Mouse (Mus musculus) heart, adult 11 months (tissue): ENCODE data around the gene Ankk1.

Experiments
- DNase-seq: peaks from one replicate; pipeline ENCODE4 v3.0.0; 2022

Ankk1 gene

DNA sequence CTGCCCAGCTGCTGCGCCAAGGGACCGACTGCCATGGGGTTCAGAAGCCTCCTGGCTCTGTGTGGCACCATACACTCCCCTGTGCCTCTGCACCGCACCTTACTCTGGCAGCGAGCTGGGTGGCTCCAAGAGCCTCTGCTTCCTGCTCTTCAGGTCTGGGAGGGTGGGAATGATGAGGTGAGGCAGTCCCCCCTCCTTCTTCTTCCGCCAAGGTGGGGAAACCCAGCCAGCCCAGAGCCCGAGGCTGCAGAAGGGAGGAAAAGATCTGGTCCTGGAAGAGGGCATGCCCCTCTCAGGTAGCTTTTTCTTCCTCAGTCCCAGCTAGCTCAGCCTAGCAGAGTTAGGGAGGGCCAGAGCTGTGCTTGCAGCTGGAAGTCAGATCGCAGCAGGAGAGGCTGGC lies at the start of gene Ankk1:
Ankk1 (minus strand) TSS at position 101 of the 400 bp plus-strand sequence.
- no peak for DNase-seq

DNA sequence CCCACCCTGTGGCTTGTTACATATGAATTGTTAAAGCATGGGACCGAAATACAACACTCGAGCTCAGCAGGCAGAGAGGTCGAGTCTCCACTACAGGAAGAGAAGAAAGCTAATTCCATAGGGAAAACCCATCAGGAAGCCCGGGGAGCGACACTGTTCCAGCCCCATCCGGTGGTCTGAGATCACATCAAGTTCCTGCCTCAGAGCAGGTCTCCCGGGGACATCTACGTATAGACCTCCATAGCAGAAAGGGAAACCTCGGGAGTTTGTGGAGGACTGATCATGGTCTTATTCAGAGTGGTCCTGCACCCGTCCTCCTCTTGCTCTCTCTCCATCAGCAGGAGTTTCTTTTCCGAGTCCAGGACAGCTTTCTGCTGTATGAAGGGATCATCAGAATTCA lies 45.3 kb upstream of the Ankk1 start:
- peak; percentile 82 for DNase-seq

DNA sequence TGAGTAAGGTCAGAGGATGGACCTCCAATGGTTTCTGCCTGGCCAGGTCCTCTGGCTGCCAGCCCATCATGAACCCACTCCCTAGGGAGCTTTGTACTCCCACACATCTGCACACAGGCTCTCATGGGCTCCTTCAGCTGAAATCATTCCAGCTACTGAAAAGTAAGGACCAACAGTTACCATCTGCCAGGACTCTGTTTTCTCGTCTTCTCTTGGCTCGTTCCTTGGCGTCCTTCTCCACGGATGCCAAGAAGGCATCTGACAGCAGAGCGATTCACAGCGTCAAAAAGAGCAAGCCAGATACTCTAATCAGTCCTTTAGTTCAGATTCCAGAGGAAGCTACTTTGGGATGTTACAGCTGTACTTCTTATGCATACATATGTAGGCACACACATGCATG lies 44.1 kb upstream of the Ankk1 start:
- DNase-seq = no peak

DNA sequence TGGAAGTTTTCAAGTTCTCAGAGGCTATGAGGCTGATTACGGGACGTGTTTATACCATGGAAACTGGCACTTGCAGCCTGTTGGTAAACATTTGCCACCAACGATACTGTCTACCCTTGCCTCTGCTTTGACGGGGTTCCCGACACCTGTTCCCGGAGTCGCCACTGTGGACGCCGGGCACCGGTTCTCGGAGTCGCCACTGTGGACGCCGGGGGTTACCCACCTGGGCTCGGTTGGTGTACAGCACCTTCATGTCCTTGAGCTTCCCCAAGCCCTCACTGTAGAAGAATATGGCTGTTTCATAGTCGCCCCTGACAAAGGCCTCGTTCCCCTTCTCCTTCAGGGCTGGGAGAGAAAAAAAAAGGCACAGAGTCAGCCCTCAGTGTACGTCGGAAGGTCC lies 43.2 kb upstream of the Ankk1 start:
- DNase-seq = peak; percentile 80

DNA sequence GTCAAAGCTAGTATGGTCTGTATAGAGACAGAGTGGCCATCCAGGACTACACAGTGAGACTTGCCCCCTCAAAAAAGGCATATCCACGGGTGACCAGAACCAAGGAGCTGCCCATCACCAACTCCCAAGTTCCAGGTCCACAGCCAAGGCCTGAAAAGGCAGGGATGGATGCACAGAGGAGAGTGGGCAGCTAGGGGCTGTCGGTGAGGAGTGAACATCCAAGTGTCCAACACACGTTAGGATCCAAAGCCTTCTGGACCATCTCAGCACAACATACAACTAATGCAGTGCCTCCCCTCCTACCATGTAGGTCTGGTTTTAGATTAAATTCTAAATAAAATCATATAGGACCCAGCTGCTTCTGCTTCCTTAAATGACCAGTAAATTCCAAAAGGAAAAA lies 29.3 kb upstream of the Ankk1 start:
- DNase-seq = peak; percentile 55

DNA sequence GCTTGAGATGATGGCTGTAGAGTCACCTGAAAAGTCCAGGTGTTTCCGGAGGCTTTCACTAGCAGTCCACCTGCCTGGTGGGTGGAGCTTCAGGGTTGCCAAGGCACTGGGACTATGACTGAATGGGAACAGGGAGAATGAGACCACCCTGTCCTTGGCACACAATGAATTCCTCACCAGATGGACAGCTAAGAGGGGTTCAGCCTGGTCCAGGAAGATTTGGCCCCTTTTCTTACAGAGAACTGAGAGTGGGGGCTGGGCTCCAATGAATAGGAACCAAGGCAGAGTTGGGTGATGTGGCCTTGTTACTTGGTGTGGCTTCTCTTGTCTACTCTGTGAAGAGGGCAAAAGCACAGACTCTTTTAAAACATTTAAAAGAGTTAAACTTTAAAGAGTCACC lies 25.6 kb upstream of the Ankk1 start:
- DNase-seq = no peak

DNA sequence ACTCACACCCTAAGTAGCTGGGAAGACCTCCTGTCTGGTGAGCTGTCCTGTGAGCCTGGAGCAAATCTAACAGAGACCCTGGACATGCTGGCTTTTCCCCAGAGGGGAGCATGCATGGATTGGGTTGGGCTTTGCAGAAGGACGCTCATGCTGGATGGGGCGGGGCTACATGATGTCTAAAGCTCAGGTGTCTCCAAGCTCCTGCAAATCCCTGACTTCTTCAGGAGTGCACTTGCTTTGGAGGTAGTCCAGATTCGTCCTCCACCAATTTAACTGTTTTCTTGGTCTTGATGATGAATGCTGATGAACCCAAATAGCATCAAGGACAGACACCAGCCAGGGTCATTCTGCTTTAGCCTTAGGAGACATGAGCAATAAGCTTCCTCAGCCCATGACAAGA lies 23.7 kb upstream of the Ankk1 start:
- no peak for DNase-seq

DNA sequence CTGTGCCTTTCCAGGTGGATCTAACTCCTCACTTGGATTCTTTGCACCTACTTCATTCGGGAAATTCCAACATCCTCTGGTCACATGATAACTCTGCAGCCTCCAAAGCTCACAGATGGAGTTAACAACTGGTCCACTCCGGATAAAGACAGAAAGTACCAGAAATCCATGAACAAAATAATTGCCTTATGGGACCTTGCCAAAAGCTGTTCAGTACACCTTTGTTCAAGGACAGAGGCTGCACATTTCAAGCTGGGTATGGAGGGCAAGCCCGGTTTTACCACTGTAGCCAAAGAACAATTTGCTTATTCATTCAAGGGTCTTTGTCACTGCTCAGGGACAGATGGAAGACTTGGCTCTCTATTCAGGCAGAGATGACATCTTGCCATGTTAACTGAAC lies 15.8 kb upstream of the Ankk1 start:
- no peak for DNase-seq

DNA sequence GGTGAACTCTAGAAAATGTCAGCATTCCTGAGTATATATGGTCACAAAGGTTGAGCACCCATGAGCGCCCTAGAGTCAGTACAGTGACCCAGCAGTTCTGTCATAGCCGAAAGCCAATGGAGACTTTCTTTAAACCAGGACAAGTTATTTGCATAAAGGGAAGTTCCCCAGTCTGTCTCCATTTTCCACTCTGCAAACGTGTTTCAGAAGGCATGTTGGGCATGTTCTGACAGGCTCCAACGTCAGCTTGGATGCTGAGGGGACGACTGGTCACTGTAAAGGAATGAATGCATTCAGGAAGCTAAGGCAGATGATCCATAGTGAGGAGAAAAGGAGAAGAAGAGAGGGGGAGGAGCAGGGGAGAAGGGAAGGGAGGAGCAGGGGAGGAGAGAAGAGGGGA lies 657 bp upstream of the Ankk1 start:
- no peak for DNase-seq

DNA sequence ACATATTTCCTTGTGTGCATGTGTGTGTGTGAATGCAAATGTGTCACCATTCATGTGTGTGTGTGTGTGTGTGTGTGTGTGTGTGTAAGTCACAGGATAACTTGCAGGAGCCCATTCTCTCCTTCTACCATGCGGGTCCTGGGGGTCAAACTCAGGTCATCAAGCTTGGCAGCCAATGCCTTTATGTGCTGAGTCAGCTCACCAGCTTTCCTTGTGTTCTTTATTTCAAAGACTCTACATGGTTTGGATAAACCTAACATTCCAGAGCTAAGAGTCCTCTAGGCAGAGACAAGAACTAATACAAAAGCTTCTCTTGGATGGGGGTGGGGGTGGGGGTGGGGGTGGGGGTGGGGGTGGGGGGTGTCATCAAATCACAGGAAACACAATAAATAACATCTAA lies 1.2 kb downstream of the Ankk1 start:
- DNase-seq = no peak

DNA sequence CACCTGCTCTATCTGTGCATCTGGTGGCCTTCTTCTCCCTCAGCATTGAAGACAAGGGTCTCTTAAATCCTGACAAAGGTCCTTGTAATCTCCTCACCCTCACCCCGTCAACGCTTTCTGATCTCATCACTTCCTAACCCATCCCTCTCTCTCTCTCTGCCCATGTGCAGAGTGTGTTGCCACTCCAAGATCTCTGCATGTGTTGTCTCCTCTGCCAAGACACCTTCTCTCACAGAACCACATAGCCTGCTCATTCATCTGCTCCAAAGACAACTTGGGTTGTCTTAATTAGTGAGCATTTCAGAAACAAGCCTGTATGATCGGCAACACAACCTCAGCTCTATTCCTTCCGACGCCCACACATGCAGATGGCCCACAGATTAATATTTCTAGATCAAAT lies 3.0 kb downstream of the Ankk1 start:
- no peak for DNase-seq

DNA sequence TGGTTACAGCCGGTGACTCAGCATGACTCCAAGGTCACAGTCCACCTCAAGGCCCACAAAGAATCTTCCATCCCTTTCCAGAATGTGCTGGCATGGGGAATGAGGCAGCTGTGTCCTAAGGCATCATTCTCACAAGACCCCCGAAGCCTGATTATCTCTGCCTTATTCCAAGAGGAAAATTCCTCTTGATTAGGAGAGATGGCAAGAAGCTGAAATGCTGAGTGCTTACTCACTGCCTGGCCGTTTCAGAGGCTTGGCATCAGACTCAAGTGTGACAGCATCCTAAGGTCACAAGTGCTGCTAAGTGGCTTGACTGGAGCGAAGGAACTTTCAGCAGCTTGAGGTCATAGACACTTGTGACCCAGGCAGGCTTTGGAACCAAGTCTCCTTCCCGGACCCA lies 16.2 kb downstream of the Ankk1 start:
- no peak for DNase-seq

DNA sequence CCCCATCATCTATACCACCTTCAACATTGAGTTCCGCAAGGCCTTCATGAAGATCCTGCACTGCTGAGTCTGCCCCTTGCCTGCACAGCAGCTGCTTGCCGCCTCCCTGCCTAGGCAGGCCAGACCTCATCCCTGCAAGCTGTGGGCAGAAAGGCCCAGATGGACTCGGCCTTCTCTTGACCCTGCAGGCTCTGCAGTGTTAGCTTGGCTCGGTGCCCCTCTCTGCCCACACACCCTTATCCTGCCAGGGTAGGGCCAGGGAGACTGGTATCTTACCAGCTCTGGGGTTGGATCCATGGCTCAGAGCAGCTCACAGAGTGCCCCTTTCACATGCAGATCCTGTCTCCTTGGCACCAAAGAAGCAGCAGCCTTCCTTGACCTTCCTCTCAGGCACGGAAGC lies 19.8 kb downstream of the Ankk1 start:
- no peak for DNase-seq

DNA sequence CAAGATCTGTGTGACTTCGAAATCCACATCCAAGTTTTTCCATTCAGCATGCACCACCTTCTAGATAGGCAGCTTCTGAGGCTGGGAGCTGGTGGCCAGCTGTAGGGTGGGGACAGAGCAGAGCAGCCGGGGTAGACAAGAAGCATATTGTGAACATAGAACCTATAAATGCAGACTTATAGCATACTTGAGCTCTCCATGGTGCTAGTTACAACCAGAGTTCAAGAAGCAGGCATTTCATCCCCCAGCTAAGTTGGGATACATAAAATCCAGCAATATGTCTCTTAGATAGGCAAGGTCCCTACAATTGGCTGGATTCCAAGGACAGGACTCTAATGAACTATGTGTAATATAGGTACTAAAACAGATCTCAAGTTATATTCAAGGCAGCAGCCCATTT lies 23.1 kb downstream of the Ankk1 start:
- no peak for DNase-seq

DNA sequence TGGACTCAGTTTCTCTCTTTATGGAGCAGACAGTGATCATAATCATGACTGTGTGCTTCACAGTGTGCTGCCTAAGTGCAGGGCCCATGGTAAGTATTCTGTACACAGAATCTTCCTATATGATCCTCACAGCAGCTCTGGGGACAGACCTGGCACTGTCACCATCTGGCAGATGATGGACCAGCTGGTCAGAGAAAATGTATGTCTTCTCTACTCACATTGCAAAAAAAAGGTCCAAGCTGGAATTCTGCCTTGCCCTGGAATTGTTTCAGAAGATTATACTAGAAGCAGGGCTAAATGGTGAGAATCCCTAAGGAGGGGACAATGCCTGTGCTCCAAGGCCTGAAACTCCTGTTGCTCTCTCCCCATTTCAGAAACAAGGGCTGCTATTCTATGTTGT lies 30.8 kb downstream of the Ankk1 start:
- DNase-seq = no peak

DNA sequence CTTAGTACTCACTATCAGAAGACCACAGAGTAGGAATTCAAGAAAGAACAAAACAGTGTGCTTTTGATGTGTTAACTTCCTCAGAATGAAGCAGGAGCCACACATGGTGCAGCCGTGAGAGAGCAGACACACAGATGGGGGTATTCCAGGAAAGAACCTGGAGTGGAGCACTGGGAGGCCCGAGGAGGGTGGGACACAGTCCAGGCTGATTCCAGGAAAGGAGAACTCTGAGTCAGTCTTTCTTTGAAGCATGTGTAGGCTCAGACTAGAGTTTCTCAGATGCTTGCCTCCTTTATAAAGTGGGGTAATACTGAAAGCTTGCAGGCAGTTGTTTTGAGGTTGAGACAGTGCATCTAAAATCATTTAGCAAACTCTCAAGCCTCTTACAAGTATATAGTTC lies 34.6 kb downstream of the Ankk1 start:
- no peak for DNase-seq

DNA sequence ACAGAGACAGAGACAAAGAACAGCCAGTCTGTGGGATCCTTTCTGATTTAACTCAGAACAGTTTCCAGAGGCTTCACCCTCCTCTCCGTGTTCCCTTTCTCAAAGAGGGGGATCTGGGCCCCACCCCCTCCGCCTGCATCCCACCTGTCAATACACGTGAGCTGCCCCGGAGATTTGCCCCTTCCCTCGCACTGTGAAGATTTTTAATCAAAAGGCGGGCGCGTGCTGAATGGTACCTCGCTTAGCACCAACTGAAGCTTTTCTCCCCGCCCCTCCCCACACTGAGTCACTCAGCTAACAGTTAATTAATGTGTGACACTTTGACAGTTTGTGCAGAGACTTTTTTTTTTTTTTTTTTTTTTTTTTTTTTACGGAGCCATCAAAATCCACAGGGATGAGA lies 40.7 kb downstream of the Ankk1 start:
- DNase-seq = peak; percentile 85

DNA sequence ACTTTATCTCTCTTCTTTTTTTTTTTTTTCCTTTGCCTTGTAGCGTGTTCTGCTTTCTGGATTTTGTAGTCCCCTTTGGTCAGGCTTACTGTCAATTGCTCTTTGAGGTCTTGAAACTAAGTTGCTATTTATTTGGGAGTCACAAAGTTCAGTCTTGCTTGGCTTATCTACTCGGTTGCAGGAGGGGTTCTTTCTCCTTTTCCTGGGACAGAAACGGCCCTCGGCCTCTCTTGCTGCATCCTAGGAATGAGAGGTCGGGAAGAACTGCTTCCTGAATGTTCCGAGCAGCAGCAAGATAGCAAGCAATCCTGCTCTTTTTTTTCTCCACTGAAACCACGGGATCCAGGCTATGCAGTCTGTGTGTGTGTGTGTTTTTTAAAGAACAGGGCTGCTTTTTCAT lies 41.5 kb downstream of the Ankk1 start:
- peak; percentile 88 for DNase-seq

DNA sequence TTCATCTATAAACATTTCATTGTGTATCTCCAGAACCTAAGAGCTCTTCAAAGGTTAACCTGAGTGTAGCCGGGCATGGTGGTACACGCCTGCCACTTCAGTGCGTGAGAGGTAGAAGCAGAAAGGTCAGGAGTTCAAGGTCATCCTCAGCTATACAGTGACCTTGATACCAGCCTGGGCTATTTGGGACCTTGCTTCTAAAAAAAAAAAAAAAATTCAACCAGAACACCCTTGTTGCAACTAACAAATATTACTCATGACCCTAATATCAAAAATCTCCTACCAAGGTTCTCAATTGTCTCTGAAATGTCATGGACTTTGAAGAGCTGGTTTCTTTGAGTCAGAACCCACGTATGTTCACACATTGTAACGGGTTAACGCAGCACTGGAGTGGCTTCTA lies 42.0 kb downstream of the Ankk1 start:
- DNase-seq = peak; percentile 44

DNA sequence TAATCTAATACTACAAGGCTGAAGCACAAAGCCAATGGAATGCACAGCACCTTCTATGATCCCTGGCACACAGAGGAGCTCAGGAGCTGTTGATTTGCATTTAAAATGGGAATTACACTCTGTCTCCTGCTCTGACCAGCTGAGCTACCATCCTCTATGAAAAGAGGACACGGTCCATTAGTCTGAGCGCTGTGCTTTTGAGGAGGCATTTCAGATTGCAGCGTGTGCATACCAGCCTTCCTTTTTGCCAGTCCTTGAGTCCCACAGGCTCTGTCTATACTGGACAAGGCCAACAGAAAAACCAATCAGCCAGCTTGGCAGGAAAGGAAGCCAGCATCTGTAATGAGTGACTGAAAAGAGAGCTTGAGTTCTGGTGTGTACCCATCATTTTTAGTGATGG lies 42.8 kb downstream of the Ankk1 start:
- DNase-seq = peak; percentile 17

DNA sequence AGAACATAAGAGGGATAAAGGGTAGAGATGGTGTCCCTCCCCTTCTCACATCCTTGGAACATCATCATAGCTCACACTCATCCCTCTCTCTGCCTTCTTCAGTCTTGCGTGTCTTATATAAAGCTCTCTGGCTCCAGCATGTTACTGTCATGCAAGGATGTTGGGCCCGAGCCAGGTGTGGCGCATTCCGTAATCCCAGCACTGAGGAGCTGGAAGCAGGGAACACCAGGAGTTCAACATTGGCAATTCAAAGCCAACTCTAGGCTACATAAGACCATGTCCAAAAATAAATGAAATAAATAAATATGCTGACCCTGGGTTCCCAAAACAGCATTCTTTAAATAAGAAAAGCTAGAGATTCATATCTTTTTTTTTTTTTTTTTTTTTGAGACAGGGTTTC lies 46.9 kb downstream of the Ankk1 start:
- DNase-seq = peak; percentile 61

DNA sequence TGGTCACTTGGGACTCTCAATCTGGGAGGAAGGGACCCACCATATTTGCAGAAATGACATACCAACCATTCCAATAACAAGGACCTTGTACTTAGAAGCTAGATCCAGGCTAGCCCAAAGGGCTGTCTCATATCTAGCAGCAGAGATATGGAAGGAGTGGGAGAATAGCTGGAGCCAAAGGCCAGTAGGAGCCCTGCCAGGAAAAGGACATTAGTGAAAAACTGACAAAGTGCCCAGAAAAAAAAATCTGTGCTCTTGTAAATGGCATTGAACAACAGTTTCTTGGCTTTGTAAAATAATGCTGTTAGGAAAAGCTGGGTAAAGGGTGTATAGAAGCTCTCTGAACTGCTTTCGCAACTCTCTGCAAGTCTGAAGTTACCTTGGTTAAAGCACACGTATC lies 52.9 kb downstream of the Ankk1 start:
- DNase-seq = no peak

DNA sequence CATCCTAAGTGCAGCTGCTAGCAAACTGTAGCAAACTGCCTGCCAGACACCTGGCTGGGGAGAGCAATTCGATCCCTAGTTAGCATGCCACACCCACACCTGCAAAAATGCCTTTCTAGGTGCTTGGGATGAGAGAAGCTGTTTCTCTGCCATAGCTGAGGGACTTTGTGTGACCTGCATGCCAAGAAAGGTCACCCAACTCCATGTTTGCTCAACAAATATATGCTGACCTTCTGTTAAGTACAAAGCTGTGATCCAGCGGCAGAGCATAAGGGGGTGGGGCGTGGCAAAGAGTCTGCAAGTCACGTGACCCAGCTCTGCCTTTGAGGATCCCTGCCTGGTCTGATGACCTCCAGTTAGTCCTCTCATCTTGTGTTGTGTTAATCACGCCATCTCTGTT lies 61.1 kb downstream of the Ankk1 start:
- no peak for DNase-seq
